Mouse (Mus musculus): ENCODE results near the gene Wfdc21.

Gene Wfdc21

GRCm38 (mm10) chr11:83802166-83802565 is 55.4 kb downstream of the Wfdc21 start:
- DNase-seq (ENCODE audit: low spot score in 2 of 2), result peak; percentile 15 to 34
